Mouse (Mus musculus): ENCODE measurements around the gene Samhd1.
"Not testable (repeated sequence)": the region's sequence is repeated elsewhere in the genome, so short reads cannot be mapped to it uniquely, and the experiment has no call there.

Samhd1 gene

GRCm38 (mm10) chr2:157135014-157135413 is at the start of gene Samhd1:
Gene Samhd1 (minus strand): TSS chr2:157135265.
- DNase-seq (ENCODE audit: low spot score) = peak; percentile 94

GRCm38 (mm10) chr2:157178167-157178566 is 43.1 kb upstream of the Samhd1 start:
- DNase-seq (ENCODE audit: low spot score) = no peak

- no peak for DNase-seq (ENCODE audit: low spot score)
Observed at GRCm38 (mm10) chr2:157176248-157176647, 41.2 kb upstream of the Samhd1 start.

GRCm38 (mm10) chr2:157174416-157174815 is 39.4 kb upstream of the Samhd1 start:
- no peak for DNase-seq (ENCODE audit: low spot score)

GRCm38 (mm10) chr2:157173555-157173954 is 38.5 kb upstream of the Samhd1 start:
- no peak for DNase-seq (ENCODE audit: low spot score)

GRCm38 (mm10) chr2:157172984-157173383 is 37.9 kb upstream of the Samhd1 start:
- no peak for DNase-seq (ENCODE audit: low spot score)

GRCm38 (mm10) chr2:157170626-157171025 is 35.6 kb upstream of the Samhd1 start:
- DNase-seq (ENCODE audit: low spot score) = no peak

GRCm38 (mm10) chr2:157170166-157170565 is 35.1 kb upstream of the Samhd1 start:
- DNase-seq (ENCODE audit: low spot score) = no peak

- no peak for DNase-seq (ENCODE audit: low spot score)
Observed at GRCm38 (mm10) chr2:157166371-157167080, 31.5 kb upstream of the Samhd1 start.

- not testable (repeated sequence) for DNase-seq (ENCODE audit: low spot score)
Observed at GRCm38 (mm10) chr2:157165312-157166224, 30.5 kb upstream of the Samhd1 start.

- DNase-seq (ENCODE audit: low spot score) = no peak
Observed at GRCm38 (mm10) chr2:157164101-157164500, 29.0 kb upstream of the Samhd1 start.

- DNase-seq (ENCODE audit: low spot score) = no peak
Observed at GRCm38 (mm10) chr2:157156079-157156478, 21.0 kb upstream of the Samhd1 start.

- DNase-seq (ENCODE audit: low spot score) = no peak
Observed at GRCm38 (mm10) chr2:157153235-157153634, 18.2 kb upstream of the Samhd1 start.

GRCm38 (mm10) chr2:157148417-157148816 is 13.4 kb upstream of the Samhd1 start:
- DNase-seq (ENCODE audit: low spot score) = no peak

- DNase-seq (ENCODE audit: low spot score) = no peak
Observed at GRCm38 (mm10) chr2:157147397-157148020, 12.4 kb upstream of the Samhd1 start.

GRCm38 (mm10) chr2:157145173-157145572 is 10.1 kb upstream of the Samhd1 start:
- DNase-seq (ENCODE audit: low spot score) = no peak

GRCm38 (mm10) chr2:157144132-157144531 is 9.1 kb upstream of the Samhd1 start:
- no peak for DNase-seq (ENCODE audit: low spot score)

GRCm38 (mm10) chr2:157141962-157142361 is 6.9 kb upstream of the Samhd1 start:
- DNase-seq (ENCODE audit: low spot score) = no peak

- peak; percentile 45 for DNase-seq (ENCODE audit: low spot score)
Observed at GRCm38 (mm10) chr2:157139251-157139802, 4.3 kb upstream of the Samhd1 start.

- no peak for DNase-seq (ENCODE audit: low spot score)
Observed at GRCm38 (mm10) chr2:157138808-157139207, 3.7 kb upstream of the Samhd1 start.

- DNase-seq (ENCODE audit: low spot score) = no peak
Observed at GRCm38 (mm10) chr2:157137959-157138731, 3.1 kb upstream of the Samhd1 start.

- no peak for DNase-seq (ENCODE audit: low spot score)
Observed at GRCm38 (mm10) chr2:157136646-157137045, 1.6 kb upstream of the Samhd1 start.

All from testis, postnatal 14 days (tissue).